Mouse (Mus musculus): ENCODE results near the gene Grxcr1.

Gene Grxcr1

DNA sequence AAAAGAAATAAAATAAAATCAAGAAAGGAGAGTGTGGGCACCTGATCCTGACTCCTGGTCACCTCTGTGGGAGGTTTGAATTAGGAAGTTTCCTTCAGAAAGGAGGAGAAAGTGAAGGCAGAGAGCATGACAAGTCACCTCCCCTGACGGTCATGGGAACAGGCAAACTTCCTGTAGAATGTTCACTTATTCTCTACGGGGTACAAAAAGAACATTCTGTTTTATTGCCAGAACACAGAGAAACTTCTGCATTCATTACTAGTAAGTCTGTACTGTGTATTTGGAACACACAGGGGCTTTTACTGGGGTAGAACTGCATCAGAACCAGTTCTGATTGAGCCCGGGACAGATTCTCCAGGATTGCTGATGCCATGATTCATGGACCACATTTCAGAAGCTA lies 55.5 kb downstream of the Grxcr1 start:
- DNase-seq (ENCODE audit: low read depth, low spot score): peak; percentile 50

DNA sequence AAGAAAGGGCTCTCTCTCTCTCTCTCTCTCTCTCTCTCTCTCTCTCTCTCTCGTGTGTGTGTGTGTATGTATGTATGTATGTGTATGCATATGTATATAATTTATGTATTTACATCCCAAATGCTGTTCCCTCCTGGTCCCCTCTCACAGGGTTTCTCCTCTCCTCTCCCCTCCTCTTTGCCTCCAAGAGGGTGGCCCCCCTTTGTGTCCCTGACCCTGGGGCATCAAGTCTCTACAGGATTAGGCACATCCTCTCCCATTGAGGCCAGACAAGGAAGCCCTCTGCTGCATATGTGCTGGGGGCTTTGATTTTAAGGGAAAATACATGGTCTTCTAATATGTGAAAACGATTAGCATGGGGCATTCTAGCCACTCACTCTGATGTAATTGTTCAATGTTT lies 61.5 kb downstream of the Grxcr1 start:
- DNase-seq (ENCODE audit: low read depth, low spot score): no peak

GRCm38 (mm10) chr5:68097665-68098624 lies 66.3 kb downstream of the Grxcr1 start:
- DNase-seq (ENCODE audit: low read depth, low spot score): no peak

DNA sequence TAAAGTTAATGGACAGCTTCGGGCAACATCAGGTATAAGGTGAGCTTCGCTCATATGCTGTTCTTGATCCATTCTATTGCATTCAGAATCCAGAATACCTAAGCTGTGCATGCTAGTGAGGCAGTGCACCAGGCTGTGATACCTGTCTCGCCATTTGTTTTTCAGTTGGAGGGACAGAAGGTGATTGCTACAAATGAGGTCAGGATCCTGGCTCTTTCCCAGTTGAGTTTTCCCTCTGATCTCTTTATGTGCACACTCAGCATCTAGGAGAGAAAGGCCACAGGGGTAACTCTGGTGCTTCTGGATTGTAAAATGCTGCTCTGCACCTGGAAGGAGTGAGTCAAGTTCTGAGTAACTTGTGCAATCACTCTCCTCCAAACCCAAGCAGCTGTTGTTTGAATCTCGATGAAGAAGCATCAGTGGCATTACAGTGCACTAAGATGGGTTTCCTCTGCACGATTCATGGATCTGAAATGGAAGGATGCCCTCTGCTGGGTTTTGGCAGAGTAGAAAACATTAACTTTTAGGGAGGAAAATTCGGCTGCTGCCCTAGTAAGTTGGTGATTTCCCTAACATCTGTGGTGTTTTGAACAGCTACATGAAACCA lies 80.9 kb downstream of the Grxcr1 start:
- DNase-seq (ENCODE audit: low read depth, low spot score): no peak

DNA sequence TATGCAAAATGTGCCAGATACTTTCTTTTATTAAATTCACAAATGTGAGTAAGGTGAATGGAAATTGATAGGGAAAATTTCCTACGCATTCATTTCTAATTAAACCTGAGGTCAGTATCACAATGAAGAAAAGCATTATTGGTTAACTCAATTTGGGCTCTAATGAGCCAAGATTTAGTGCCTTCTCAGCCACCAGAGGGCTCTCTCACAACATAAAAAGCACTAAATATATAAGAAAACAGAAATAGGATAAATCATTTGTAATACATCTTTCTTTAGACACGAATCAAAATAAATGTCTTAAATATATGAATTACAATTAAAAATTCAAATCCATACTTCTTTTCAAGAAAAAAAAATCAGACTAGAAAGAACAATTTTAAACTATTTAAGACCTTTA lies 89.2 kb downstream of the Grxcr1 start:
- DNase-seq (ENCODE audit: low read depth, low spot score): no peak

GRCm38 (mm10) chr5:68122883-68123282 lies 91.2 kb downstream of the Grxcr1 start:
- DNase-seq (ENCODE audit: low read depth, low spot score): no peak

- no peak for DNase-seq (ENCODE audit: low read depth, low spot score)
These were observed 93.8 kb downstream of the Grxcr1 start for GRCm38 (mm10) chr5:68125478-68125877.

DNA sequence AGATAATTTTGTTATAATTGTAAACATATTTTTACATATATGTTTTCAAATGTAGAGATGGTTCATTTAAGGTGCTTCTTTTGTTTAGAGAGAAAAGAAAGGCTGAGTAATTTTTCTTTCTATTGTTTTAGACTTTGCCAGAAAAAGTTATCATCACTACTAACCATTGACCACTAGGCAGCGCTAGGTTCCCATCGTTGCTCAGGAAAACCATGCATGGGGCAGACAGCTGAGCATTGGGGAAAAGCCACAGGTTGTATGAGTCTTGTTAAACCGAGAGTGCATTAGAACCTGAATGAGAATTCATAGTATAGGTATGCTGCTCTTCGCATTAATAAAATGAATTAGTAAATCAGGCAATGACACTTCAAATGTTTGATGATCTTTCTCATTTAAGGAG lies 96.8 kb downstream of the Grxcr1 start:
- no peak for DNase-seq (ENCODE audit: low read depth, low spot score)

GRCm38 (mm10) chr5:68128821-68129608 lies 97.4 kb downstream of the Grxcr1 start:
- DNase-seq (ENCODE audit: low read depth, low spot score): no peak

- DNase-seq (ENCODE audit: low read depth, low spot score): no peak
These were observed 115.2 kb downstream of the Grxcr1 start for GRCm38 (mm10) chr5:68146818-68147217.

DNA sequence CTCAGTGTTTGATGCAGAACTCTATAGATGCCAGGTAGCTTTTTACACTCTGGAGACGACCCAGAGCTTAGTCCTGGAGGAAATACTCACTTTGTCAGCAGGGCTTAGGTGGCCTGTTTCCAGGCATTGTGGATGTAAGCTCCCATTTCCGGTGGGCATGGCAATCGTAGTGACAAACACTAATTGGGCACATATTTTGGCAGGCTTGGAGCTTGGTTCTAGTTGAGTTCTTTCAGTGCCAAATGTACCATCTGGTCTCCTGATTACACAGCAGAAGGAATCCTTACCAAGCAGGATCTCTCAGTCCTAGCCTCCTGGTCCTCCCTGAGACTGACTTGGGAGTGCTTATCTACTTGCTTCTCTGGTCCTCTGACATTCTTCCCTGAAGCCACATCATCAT lies 118.3 kb downstream of the Grxcr1 start:
- DNase-seq (ENCODE audit: low read depth, low spot score): no peak

DNA sequence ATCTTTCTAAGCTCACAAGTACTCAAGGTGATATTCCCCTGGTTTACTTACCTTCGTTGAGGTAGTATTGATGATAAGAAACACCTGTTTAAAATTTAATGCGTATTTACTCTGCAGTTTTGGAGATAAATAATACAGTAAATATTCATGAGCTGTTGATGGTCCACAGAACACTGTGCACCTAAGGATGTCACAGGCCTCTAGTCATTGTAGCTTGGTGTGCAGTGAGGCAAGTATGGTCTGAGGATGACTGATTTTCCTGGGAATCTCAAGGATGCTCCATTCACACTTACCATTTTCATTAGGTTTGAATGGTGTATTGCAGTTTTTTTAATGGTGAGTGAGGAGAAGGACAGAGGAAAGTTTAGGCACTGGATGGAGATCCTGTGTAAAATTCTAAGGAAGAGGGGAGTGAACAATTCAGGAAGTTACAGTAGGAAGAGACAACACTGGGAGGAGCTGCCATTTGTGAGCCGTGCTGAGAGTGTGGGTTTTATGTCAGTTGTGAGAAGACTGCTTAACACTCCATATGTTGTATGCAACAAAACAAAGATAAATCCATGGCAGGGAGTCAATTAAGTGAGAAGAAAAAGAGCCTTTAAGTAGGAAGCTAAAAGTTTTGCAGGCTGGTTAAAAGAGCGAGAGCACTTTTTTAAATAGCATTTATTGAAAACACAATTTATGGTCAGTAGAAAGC lies 118.9 kb downstream of the Grxcr1 start:
- no peak for DNase-seq (ENCODE audit: low read depth, low spot score)

GRCm38 (mm10) chr5:68162503-68162902 lies 130.9 kb downstream of the Grxcr1 start:
- no peak for DNase-seq (ENCODE audit: low read depth, low spot score)

DNA sequence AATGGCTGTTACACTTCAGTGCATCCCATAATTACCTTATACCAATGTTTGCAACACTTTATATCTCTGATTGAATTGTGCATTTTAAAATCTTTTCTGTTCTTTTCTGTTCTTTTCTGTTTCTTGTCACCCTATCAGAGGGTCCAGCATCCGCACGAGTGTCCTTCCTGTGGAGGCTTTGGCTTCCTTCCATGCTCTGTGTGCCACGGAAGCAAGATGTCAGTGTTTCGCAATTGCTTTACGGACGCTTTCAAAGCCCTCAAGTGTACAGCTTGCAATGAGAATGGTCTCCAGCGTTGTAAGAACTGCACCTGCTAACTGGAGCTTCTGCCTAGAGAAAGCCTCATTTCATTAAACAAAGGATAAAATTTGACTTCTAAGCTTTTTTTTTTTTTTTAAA lies 134.3 kb downstream of the Grxcr1 start:
- DNase-seq (ENCODE audit: low read depth, low spot score): no peak

Measured in skeletal muscle tissue, adult 2 months (tissue).